Mouse (Mus musculus) heart, adult 2 months (tissue): ENCODE measurements around the gene Napa.

Experiments
- CTCF ChIP-seq: fragments of 200-600 bp; IDR thresholded peaks from 2 replicates; pipeline ENCODE4 v1.8.1; 2022; ENCODE audit warnings: antibody characterized with exemption, mild to moderate bottlenecking, moderate library complexity
- EP300 ChIP-seq: fragments of 200-500 bp; IDR thresholded peaks from 2 replicates; pipeline ENCODE4 v1.6.1; 2011; ENCODE audit warnings: low read depth, low read length, control low read depth; ENCODE audit not compliant: insufficient read depth
- POLR2A ChIP-seq: fragments of 200-500 bp; IDR thresholded peaks from 2 replicates; pipeline ENCODE4 v1.6.1; 2011; ENCODE audit warnings: mild to moderate bottlenecking, low read depth, low read length, control low read depth; ENCODE audit not compliant: insufficient read depth

- TF ChIP-seq CTCF (no peak), EP300 (no peak), POLR2A (no peak)
Observed at GRCm38 (mm10) chr7:16104611-16105388, 6.5 kb downstream of the Napa start.
